Mouse (Mus musculus) midbrain, postnatal 0 days (tissue): ENCODE measurements around the gene Selenoh. TPM values are rescaled to one million over a fixed set of nuclear protein-coding genes. Genes with fewer than 3 reads are reported as not detected.

Experiments
- ATAC-seq: fragments of 200-750 bp; cut with Nextera tagmentation; 2 replicates; pipeline ENCODE4 v1.8.0; 2017; ENCODE audit warnings: moderate number of reproducible peaks, mild to moderate bottlenecking, moderate TSS enrichment, moderate library complexity; ENCODE audit not compliant: low FRiP score
- DNase-seq: peaks from one replicate; pipeline ENCODE4 v3.0.0-alpha.2; 2015; ENCODE audit warnings: low spot score
- H3K27ac ChIP-seq: fragments of 300-500 bp; sonication (generic); 2 replicates; pipeline ENCODE4 v1.5.1; 2014; ENCODE audit warnings: low read depth, mild to moderate bottlenecking, low read length, mixed read lengths
- H3K27me3 ChIP-seq: fragments of 300-500 bp; sonication (generic); 2 replicates; pipeline ENCODE4 v1.6.1; 2014; ENCODE audit warnings: low read length, control low read depth, mixed read lengths; ENCODE audit not compliant: insufficient read depth
- H3K36me3 ChIP-seq: fragments of 300-500 bp; sonication (generic); 2 replicates; pipeline ENCODE4 v1.6.1; 2014; ENCODE audit warnings: low read length, control low read depth, mixed read lengths; ENCODE audit not compliant: insufficient read depth
- H3K4me1 ChIP-seq: fragments of 300-500 bp; sonication (generic); 2 replicates; pipeline ENCODE4 v1.6.1; 2014; ENCODE audit warnings: mild to moderate bottlenecking, control low read depth, antibody characterized with exemption, low read length, mixed read lengths; ENCODE audit not compliant: insufficient read depth
- H3K4me2 ChIP-seq: fragments of 300-500 bp; sonication (generic); 2 replicates; pipeline ENCODE4 v1.6.1; 2014; ENCODE audit warnings: low read depth, mild to moderate bottlenecking, low read length, mixed read lengths; ENCODE audit not compliant: poor library complexity, severe bottlenecking
- H3K4me3 ChIP-seq: fragments of 300-500 bp; sonication (generic); 2 replicates; pipeline ENCODE4 v1.5.1; 2014; ENCODE audit warnings: low read depth, mild to moderate bottlenecking, low read length, moderate library complexity
- H3K9ac ChIP-seq: fragments of 300-500 bp; sonication (generic); replicated peaks from 2 replicates; pipeline ENCODE4 v1.6.1; 2014; ENCODE audit warnings: mild to moderate bottlenecking, low read length, moderate library complexity, mixed read lengths; ENCODE audit not compliant: poor library complexity, severe bottlenecking
- H3K9me3 ChIP-seq: fragments of 300-500 bp; sonication (generic); 2 replicates; pipeline ENCODE4 v1.6.1; 2016; ENCODE audit warnings: low read length, control low read depth
- CTCF ChIP-seq: IDR thresholded peaks from 2 replicates; pipeline ENCODE4 v1.5.1; 2016; ENCODE audit warnings: antibody characterized with exemption, mild to moderate bottlenecking
- WGBS: fragments of 180-500 bp; shearing (Covaris S2); extraction: QIAGEN DNeasy Blood & Tissue Kit; methylation state at CpG from one replicate; pipeline ENCODE4 v1.1.7; 2014; 5-methylcytosine and 5-hydroxymethylcytosine counted together
- polyA plus RNA-seq: library from polyadenylated mRNA; unstranded; fragments of >200 nt; fragmentation: Nextera tagmentation; extraction: Ambion mirVana; gene quantifications from 2 replicates; pipeline ENCODE4 v1.2.1, GENCODE M21; 2015
- total RNA-seq: library from RNA; depleted of rRNA; stranded (reverse); fragments of >200 nt; gene quantifications from 2 replicates; pipeline ENCODE4 v1.2.3, GENCODE M21; 2014; rRNA removed

Gene Selenoh
- total RNA-seq = 180 and 269 TPM in 2 replicates
- polyA plus RNA-seq = 210 and 211 TPM in 2 replicates

- H3K9me3 ChIP-seq = no peaks in the 10 kb centered on the region
- TF ChIP-seq CTCF = no peak
- peak within 1 kb of the TSS; percentile 77 for H3K4me3 ChIP-seq
- peaks cover 22% of the 10 kb centered on the region for H3K36me3 ChIP-seq
- H3K4me1 ChIP-seq = no peaks in the 10 kb centered on the region
- DNase-seq (peak; percentile 98), ATAC-seq (peak; percentile 97)
- H3K27ac ChIP-seq = peak within 1 kb of the TSS; percentile 89
- peak within 1 kb of the TSS; percentile 84 for H3K9ac ChIP-seq
- H3K4me2 ChIP-seq = peak within 1 kb of the TSS; percentile 61
- H3K27me3 ChIP-seq = no peaks in the 10 kb centered on the region
- whole genome bisulfite sequencing = under 1% methylated on average over 20 of the region's 20 CpGs
Observed at GRCm38 (mm10) chr2:84670569-84670933, at the start of gene Selenoh. Gene Selenoh (minus strand): TSS chr2:84670770.

GRCm38 (mm10) chr2:84717357-84717756, 46.8 kb upstream of the Selenoh start:
- H3K9ac ChIP-seq = no peak overlapping the region
- no peak overlapping the region for H3K4me2 ChIP-seq
- TF ChIP-seq CTCF = no peak
- over 99% methylated on average over 4 of the region's 4 CpGs for WGBS
- 0 out of 2 replicates have a peak, but pooled peaks cover 6% of the 10 kb centered on the region for H3K4me1 ChIP-seq
- no peaks in the 10 kb centered on the region for H3K9me3 ChIP-seq
- DNase-seq (no peak), ATAC-seq (no peak)
- no peak overlapping the region for H3K27ac ChIP-seq
- H3K36me3 ChIP-seq = peaks cover 4% of the 10 kb centered on the region; the same call in 1 of the 2 replicates
- no peaks in the 10 kb centered on the region for H3K27me3 ChIP-seq
- no peak overlapping the region for H3K4me3 ChIP-seq

GRCm38 (mm10) chr2:84716423-84717355, 46.1 kb upstream of the Selenoh start:
- no peaks in the 10 kb centered on the region for H3K9me3 ChIP-seq
- peaks cover 4% of the 10 kb centered on the region; the same call in 1 of the 2 replicates for H3K36me3 ChIP-seq
- no peak for DNase-seq
- no peak for TF ChIP-seq CTCF
- peak overlapping the region; percentile 66 for H3K4me2 ChIP-seq
- WGBS = 27% methylated on average over 9 of the region's 9 CpGs
- peak overlapping the region; percentile 63 for H3K9ac ChIP-seq
- peak overlapping the region; percentile 62 for H3K4me3 ChIP-seq
- peak overlapping the region; percentile 91; the same call in 1 of the 2 replicates for H3K27ac ChIP-seq
- ATAC-seq = no peak
- 0 out of 2 replicates have a peak, but pooled peaks cover 6% of the 10 kb centered on the region for H3K4me1 ChIP-seq
- no peaks in the 10 kb centered on the region for H3K27me3 ChIP-seq

GRCm38 (mm10) chr2:84715562-84716361, 45.2 kb upstream of the Selenoh start:
- 0 out of 2 replicates have a peak, but pooled peaks cover 6% of the 10 kb centered on the region for H3K4me1 ChIP-seq
- peak overlapping the region; percentile 62 for H3K4me3 ChIP-seq
- peak overlapping the region; percentile 66 for H3K4me2 ChIP-seq
- H3K9me3 ChIP-seq = no peaks in the 10 kb centered on the region
- H3K27ac ChIP-seq = peak overlapping the region; percentile 91
- DNase-seq (peak; percentile 98), ATAC-seq (peak; percentile 96)
- under 1% methylated on average over 33 of the region's 33 CpGs for WGBS
- H3K36me3 ChIP-seq = 0 out of 2 replicates have a peak, but pooled peaks cover 3% of the 10 kb centered on the region
- peak overlapping the region; percentile 63 for H3K9ac ChIP-seq
- H3K27me3 ChIP-seq = no peaks in the 10 kb centered on the region
- TF ChIP-seq CTCF = no peak

- Histone ChIP-seq H3K36me3 (0 out of 2 replicates have a peak, but pooled peaks cover 11% of the 10 kb centered on the region), H3K27me3 (no peaks in the 10 kb centered on the region), H3K9ac (peak within 1 kb of the TSS; percentile 73), H3K27ac (peak within 1 kb of the TSS; percentile 91), H3K4me1 (0 out of 2 replicates have a peak, but pooled peaks cover 6% of the 10 kb centered on the region), H3K4me2 (peak within 1 kb of the TSS; percentile 68), H3K4me3 (peak within 1 kb of the TSS; percentile 62), H3K9me3 (no peaks in the 10 kb centered on the region)
- DNase-seq (peak; percentile 99), ATAC-seq (peak; percentile 96)
- no peak for TF ChIP-seq CTCF
- under 1% methylated on average over 96 of the region's 107 CpGs for WGBS
Observed at GRCm38 (mm10) chr2:84714811-84715561, 44.4 kb upstream of the Selenoh start, which contains the start of gene Zdhhc5. Gene Zdhhc5 (minus strand): TSS chr2:84715180.
